Mouse (Mus musculus) liver, embryonic 16.5 days (tissue): ENCODE measurements at regions not wholly inside any gene's neighbourhood (a gene's known extent, or its start where the extent isn't known, plus 50 kb on each side); places are given as distances from the start of the nearest gene placed in this dataset.

Experiments used
- ATAC-seq: fragments of 200-750 bp; cut with Nextera tagmentation; 2 replicates; pipeline ENCODE4 v1.8.0; 2017; ENCODE audit warnings: low read depth, mild to moderate bottlenecking, moderate number of reproducible peaks, moderate library complexity
- H3K27ac ChIP-seq: fragments of 300-500 bp; sonication (generic); 2 replicates; pipeline ENCODE4 v1.5.1; 2014; ENCODE audit warnings: mild to moderate bottlenecking, low read length
- H3K27me3 ChIP-seq: fragments of 300-500 bp; sonication (generic); 2 replicates; pipeline ENCODE4 v1.6.1; 2014; ENCODE audit warnings: low read depth, low read length, mixed read lengths; ENCODE audit not compliant: control insufficient read depth, insufficient read depth
- H3K36me3 ChIP-seq: fragments of 300-500 bp; sonication (generic); 2 replicates; pipeline ENCODE4 v1.6.1; 2014; ENCODE audit warnings: mild to moderate bottlenecking; ENCODE audit not compliant: control insufficient read depth, insufficient read depth
- H3K4me1 ChIP-seq: fragments of 300-500 bp; sonication (generic); 2 replicates; pipeline ENCODE4 v1.6.1; 2014; ENCODE audit warnings: low read depth, low read length, mixed read lengths; ENCODE audit not compliant: control insufficient read depth
- H3K4me2 ChIP-seq: fragments of 300-500 bp; sonication (generic); 2 replicates; pipeline ENCODE4 v1.6.1; 2014; ENCODE audit warnings: low read depth, low read length, mixed read lengths
- H3K4me3 ChIP-seq: fragments of 300-500 bp; sonication (generic); 2 replicates; pipeline ENCODE4 v1.5.1; 2014; ENCODE audit warnings: low read depth, mild to moderate bottlenecking, low read length
- H3K9ac ChIP-seq: fragments of 300-500 bp; sonication (generic); 2 replicates; pipeline ENCODE4 v1.6.1; 2014; ENCODE audit warnings: low read depth, low read length
- H3K9me3 ChIP-seq: fragments of 300-500 bp; sonication (generic); replicated peaks from 2 replicates; pipeline ENCODE4 v1.6.1; 2016; ENCODE audit warnings: low read length; ENCODE audit not compliant: control insufficient read depth
- WGBS: fragments of 180-500 bp; shearing (Covaris S2); extraction: QIAGEN DNeasy Blood & Tissue Kit; methylation state at CpG from one replicate; pipeline ENCODE4 v1.1.7; 2014; ENCODE audit not compliant: insufficient replicate concordance; 5-methylcytosine and 5-hydroxymethylcytosine counted together

DNA sequence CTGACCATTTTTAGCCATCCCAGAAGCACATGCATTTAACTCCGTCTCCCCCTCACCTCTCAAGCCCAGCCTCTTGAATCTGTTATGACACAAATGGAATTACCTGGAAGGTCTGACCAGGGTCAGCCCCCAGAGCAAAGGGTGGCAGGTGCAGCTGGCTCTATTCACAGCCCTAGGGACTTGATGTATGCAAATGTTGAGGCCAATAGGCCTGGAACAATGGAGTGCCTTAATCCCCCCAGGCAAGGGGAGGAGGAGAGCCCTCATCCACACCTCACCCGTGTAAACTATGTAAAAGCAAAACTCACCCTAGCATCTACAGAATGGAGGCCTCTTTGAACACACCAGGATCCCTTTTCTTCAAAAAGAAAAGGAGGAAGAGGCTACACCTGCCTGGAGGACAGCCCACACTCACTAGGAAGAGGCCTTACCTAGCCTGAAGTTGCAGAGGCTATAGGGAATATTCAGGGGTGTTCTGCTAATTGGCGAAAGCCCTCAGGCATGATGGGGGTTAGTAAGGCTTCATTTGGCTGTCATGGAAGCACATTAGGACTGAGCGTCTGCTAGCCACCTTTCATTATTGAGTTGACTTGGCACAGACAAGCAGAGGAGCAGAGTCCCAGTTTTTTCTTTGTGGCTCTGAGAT is 388.4 kb downstream of the Hs3st3b1 start:
- no peaks in the 10 kb centered on the region for H3K9me3 ChIP-seq
- no peak for ATAC-seq
- no peak overlapping the region for H3K4me3 ChIP-seq
- WGBS, result 48% methylated on average over 4 of the region's 4 CpGs
- no peak overlapping the region for H3K27ac ChIP-seq
- no peaks in the 10 kb centered on the region for H3K36me3 ChIP-seq
- H3K4me1 ChIP-seq, result no peaks in the 10 kb centered on the region
- no peak overlapping the region for H3K4me2 ChIP-seq
- H3K9ac ChIP-seq, result no peak overlapping the region
- H3K27me3 ChIP-seq, result no peaks in the 10 kb centered on the region

DNA sequence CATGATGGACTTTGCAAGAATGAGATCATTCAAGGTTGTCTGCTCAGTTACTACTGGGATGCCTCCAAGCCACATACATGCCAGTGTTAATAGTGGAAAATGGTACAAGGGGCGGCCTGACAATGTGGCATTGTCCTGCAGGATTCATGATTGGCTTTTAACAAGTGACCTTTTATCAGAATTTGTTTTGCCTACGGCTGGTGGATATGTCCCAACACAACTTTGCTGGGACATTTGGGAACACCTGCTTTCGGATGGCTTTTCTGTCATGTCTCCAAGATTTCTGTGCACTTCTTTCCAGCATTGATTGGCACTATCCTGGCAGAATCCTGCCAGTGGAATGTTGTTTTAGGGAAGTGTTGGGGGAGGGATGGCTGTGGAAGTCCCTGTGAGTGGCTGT is 384.4 kb downstream of the Hs3st3b1 start:
- WGBS, result 45% methylated on average over 3 of the region's 3 CpGs
- H3K9me3 ChIP-seq, result no peaks in the 10 kb centered on the region

DNA sequence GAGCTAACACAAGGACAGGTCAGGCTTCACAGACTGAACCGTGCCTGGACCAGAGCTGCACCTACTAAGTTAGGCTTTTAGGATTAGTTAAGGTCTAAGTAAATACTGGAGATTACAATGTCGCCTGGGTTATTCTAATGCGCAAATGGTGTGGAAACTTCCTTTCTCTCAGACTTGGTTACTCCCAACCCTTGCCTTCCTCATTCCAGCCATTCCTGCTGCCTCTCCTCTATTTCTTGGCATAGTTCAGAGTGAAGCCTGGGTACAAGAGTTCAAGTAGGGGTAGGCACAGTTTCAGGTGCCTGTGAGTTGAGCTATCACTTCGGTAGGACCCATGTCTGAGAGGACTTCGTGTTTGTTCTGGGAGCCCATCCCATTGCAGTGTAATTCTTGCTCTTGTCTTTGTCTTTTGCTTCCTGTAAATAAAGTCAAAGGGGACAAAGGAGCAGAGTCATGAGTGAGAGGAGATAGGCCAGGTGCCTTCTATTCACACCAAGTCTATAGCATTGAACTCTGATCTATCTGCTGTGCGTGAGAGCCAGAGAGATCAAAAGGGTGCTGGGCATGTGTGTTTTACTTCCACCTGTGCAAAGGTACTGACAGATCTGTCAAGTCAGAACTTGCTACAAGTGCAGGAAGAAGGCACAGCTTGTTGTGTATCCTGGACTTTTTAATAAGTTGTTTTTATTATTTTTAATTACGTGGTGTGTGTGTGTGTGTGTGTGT is 378.0 kb downstream of the Hs3st3b1 start:
- no peaks in the 10 kb centered on the region for H3K9me3 ChIP-seq
- no peaks in the 10 kb centered on the region for H3K36me3 ChIP-seq
- H3K4me3 ChIP-seq, result no peak overlapping the region
- 55% methylated on average over 7 of the region's 7 CpGs for WGBS
- no peaks in the 10 kb centered on the region for H3K27me3 ChIP-seq
- no peak overlapping the region for H3K27ac ChIP-seq
- no peaks in the 10 kb centered on the region for H3K4me1 ChIP-seq
- H3K9ac ChIP-seq, result no peak overlapping the region
- no peak overlapping the region for H3K4me2 ChIP-seq
- ATAC-seq, result no peak

More for the DNA sequence above, 384.4 kb downstream of the Hs3st3b1 start:
- H3K27ac ChIP-seq, result no peak overlapping the region
- no peaks in the 10 kb centered on the region for H3K4me1 ChIP-seq
- no peak overlapping the region for H3K4me3 ChIP-seq
- no peak for ATAC-seq
- no peaks in the 10 kb centered on the region for H3K27me3 ChIP-seq
- H3K36me3 ChIP-seq, result no peaks in the 10 kb centered on the region
- no peak overlapping the region for H3K4me2 ChIP-seq
- no peak overlapping the region for H3K9ac ChIP-seq

DNA sequence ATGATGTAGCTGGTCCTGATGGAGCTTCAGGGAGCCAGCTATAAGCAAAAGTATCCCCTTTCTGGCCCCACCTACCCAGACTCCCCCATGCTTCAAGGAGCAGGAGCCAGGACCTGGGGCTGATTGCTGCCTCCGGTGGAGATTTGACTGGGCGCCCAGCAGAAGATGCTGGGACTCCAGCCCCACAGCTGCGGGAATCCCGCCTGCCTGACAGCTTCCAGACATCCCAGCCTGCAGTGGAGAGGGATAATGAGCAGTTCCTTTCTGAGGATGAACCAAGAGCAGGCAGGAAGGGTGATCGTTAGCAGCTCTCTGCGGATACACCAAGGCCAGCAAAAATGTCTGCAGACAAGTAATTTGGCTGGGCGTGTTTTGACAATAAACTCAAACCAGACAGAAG is 376.6 kb downstream of the Hs3st3b1 start:
- H3K4me2 ChIP-seq, result no peak overlapping the region
- no peak overlapping the region for H3K27ac ChIP-seq
- ATAC-seq, result no peak
- H3K4me3 ChIP-seq, result no peak overlapping the region
- 20% methylated on average over 7 of the region's 7 CpGs for WGBS
- no peaks in the 10 kb centered on the region for H3K9me3 ChIP-seq
- no peaks in the 10 kb centered on the region for H3K4me1 ChIP-seq
- H3K27me3 ChIP-seq, result no peaks in the 10 kb centered on the region
- H3K36me3 ChIP-seq, result no peaks in the 10 kb centered on the region
- no peak overlapping the region for H3K9ac ChIP-seq

DNA sequence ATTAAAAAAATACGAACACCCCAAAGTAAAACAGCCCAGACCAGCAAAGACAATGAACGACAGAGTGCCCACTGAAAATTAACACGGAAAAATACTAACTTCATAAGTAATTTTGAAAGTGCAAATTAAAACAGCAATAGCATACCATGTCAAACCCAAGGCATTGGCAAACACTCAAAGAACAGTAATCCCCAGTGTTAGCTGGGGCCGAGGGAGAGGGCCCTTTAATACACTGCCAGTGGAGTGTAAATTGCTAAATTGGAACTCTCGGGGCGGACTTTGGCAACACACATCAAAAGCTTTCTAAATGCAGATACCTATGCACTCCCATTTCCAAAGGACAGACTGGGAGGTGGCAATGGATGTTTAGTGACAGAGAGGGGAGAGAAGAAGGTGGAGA is 361.6 kb downstream of the Hs3st3b1 start:
- no peak overlapping the region for H3K4me3 ChIP-seq
- H3K4me1 ChIP-seq, result no peaks in the 10 kb centered on the region
- no peak overlapping the region for H3K4me2 ChIP-seq
- WGBS, result 61% methylated on average over 6 of the region's 6 CpGs
- H3K27me3 ChIP-seq, result no peaks in the 10 kb centered on the region
- no peak for ATAC-seq
- no peak overlapping the region for H3K9ac ChIP-seq
- H3K27ac ChIP-seq, result no peak overlapping the region
- no peaks in the 10 kb centered on the region for H3K9me3 ChIP-seq
- H3K36me3 ChIP-seq, result no peaks in the 10 kb centered on the region

DNA sequence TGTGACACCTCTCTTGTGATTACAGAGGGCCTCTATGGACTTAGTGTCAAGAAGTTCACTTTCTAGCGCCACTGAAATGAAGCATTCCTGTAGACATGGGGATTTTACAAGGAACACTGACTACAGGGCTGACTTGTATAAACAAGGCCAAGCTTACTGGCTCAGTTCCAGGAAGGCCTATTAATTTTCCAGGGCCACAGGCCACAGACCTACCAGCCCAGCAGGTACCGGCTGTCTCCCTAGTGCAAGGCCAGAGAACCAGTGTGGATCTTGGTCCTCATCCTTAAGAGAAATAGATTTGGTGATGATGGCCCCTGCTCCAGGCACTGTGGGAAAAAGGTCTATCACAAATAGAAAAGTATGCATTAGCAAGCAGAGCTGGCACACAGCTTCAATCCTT is 359.4 kb downstream of the Hs3st3b1 start:
- Histone ChIP-seq H3K9ac (no peak overlapping the region), H3K36me3 (no peaks in the 10 kb centered on the region), H3K27me3 (no peaks in the 10 kb centered on the region), H3K4me3 (no peak overlapping the region), H3K9me3 (no peaks in the 10 kb centered on the region), H3K27ac (no peak overlapping the region), H3K4me2 (no peak overlapping the region), H3K4me1 (no peaks in the 10 kb centered on the region)
- no peak for ATAC-seq
- 51% methylated on average over 2 of the region's 2 CpGs for WGBS

DNA sequence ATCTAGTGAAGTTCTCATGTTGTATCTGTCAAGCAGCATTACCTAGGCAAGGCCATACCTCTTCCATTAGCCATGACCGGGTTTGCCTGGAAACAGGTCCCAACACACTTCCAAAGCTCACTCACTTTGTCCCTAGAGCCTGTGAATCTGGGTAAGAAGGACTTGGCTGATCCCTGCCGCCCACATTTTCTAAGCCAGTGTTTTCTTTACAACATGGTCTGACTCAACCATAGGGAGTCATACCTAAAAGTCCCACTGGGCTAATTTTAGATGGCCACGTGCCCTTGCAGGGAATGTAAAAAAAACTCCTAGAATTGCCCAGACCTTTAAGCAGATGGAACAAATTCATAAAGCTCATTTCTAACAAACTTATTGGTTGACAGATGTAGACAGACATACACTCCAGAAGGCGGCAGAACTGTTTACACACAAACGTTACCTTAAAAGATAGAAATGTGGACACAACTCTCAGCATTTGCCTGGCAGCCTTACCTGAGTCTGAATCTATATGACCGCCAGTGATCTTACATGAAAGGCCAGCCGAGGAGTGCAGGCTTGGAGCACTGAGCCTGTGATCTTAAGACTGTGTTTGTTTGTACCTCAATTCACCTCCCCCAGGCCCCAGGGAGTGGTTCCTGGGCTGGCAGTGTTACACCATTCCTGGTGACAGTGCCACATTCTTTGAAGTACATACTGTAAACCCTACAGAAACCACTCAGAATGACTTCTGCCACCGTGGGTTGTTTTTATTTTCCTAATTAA is 356.4 kb downstream of the Hs3st3b1 start:
- H3K36me3 ChIP-seq, result no peaks in the 10 kb centered on the region
- ATAC-seq, result no peak
- H3K27ac ChIP-seq, result no peak overlapping the region
- H3K9ac ChIP-seq, result no peak overlapping the region
- 51% methylated on average over 8 of the region's 8 CpGs for WGBS
- no peaks in the 10 kb centered on the region for H3K9me3 ChIP-seq
- no peaks in the 10 kb centered on the region for H3K4me1 ChIP-seq
- no peaks in the 10 kb centered on the region for H3K27me3 ChIP-seq
- no peak overlapping the region for H3K4me2 ChIP-seq
- no peak overlapping the region for H3K4me3 ChIP-seq

DNA sequence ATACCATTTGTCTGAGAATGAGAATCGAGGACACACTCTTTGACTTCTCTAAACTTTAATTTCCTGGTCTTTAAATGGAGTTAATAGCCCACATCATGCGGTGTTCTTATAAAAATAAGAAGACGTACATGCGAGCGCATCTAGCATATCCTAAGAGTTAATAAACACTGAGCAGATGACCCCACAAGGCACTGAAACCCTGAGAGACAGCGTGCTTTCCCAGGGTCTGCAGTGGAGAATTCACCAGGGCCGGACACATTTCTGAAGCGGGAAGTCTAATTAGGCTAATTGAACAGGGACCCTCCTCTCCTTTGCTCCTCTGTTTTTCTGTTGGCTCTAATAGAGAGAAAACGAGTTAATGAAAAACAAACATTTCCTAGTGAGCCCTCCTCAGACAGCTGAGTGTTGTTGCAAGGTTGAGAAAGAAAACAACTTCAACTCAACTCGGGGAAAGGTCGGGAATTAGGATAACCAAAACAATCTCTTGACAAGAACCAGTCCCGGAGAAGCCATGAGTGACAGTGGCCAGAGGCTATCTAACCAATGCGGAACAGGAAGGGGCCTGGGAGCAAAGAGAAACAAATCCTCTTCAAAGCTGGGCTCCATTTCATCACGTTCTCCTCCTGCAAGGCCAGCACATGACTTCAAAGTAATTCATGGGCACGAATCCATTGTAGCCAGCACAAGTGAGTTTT is 352.2 kb downstream of the Hs3st3b1 start:
- Histone ChIP-seq H3K9me3 (no peaks in the 10 kb centered on the region), H3K36me3 (no peaks in the 10 kb centered on the region), H3K9ac (no peak overlapping the region), H3K4me2 (no peak overlapping the region), H3K27ac (no peak overlapping the region), H3K4me1 (no peaks in the 10 kb centered on the region), H3K4me3 (no peak overlapping the region), H3K27me3 (no peaks in the 10 kb centered on the region)
- 37% methylated on average over 15 of the region's 15 CpGs for WGBS
- no peak for ATAC-seq
